Mouse (Mus musculus): Measurements from ENCODE around the gene Mapk1ip1l. TPM values are rescaled to one million over a fixed set of nuclear protein-coding genes. Genes with fewer than 3 reads are reported as not detected.

Gene Mapk1ip1l
- total RNA-seq, 2 experiments from 2014 or later, result 79.1 to 79.2 TPM

DNA sequence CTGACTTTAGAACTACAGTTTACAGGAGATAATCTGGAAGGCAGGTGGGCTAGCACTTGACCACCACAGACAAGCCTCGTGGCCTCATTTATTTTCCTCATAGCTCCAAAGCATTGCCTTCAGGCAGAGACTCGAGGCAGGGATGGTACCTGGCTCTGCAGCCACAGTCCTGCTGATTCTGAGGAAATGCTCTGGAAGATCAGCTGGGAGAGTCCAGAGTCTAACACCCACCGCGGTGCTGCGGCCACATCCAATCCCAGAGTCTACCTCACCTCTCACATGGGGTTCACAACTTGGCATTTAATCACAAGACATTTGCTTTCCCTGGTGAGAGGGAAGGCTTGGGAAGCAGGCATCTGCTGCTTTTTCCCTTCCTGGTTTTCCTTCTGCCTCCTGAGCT lies 56.9 kb downstream of the Mapk1ip1l start:
- DNase-seq (ENCODE audit: low spot score in 2 of 2), result no peak

DNA sequence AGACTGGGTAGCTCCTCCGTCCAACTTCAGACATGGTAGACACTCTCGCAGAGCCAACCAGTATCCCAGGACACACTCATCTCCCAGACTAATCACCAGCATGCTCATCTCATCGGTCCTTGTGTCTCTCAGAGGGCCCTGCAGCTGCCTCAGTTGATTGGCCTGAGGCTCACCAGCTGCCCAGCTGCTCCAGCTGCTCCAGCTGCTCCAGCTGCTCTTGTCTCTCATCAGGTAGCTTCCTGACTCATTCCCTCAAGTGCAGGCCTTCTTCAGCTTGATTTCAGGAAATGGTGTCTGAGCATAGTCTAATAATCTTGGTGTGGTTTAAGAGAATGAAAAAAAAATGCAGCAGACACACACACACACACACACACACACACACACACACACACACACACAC lies 58.6 kb downstream of the Mapk1ip1l start:
- DNase-seq (ENCODE audit: low spot score in 2 of 2), result no peak

- DNase-seq (ENCODE audit: low spot score in 2 of 2), result no peak
Observed at GRCm38 (mm10) chr14:47359610-47360009, 61.5 kb downstream of the Mapk1ip1l start.

- DNase-seq (ENCODE audit: low spot score in 2 of 2), result no peak
Observed at GRCm38 (mm10) chr14:47361418-47361817, 63.4 kb downstream of the Mapk1ip1l start.

- DNase-seq (ENCODE audit: low spot score in 2 of 2), result no peak
Observed at GRCm38 (mm10) chr14:47361899-47362298, 63.8 kb downstream of the Mapk1ip1l start.

GRCm38 (mm10) chr14:47364742-47365449 lies 66.8 kb downstream of the Mapk1ip1l start:
- no peak for DNase-seq (ENCODE audit: low spot score in 2 of 2)

DNA sequence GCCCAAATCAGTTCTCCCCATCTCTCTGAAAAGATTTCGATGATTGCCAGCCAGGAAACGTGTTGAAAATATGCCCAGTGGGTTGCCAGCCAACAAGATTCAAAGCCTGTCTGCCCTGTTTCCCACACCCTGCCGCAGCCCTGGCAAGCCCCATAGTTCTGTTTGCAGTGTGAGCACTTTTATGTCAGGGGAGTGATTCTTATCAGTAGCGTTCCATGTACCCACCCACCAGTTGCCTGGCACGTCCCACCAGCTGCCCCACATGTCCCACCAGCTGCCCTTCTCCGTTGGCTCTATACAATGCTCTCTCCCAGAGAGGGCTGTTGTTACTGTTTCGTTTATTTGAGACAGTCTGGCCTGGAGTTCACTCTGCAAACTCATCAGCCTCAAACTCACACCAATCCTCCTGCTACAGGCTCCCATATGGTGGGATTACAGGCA lies 68.8 kb downstream of the Mapk1ip1l start:
- DNase-seq (ENCODE audit: low spot score in 2 of 2), result peak in 1 of 2 experiments; percentile 23

GRCm38 (mm10) chr14:47367461-47367860 lies 69.4 kb downstream of the Mapk1ip1l start, which contains the start of gene Lgals3:
Lgals3 (plus strand) TSS chr14:47367751.
- peak in 1 of 2 experiments; percentile 28 for DNase-seq (ENCODE audit: low spot score in 2 of 2)

- DNase-seq (ENCODE audit: low spot score in 2 of 2), result no peak
Observed at GRCm38 (mm10) chr14:47369741-47370140, 71.7 kb downstream of the Mapk1ip1l start.

GRCm38 (mm10) chr14:47370790-47371189 lies 72.7 kb downstream of the Mapk1ip1l start:
- no peak for DNase-seq (ENCODE audit: low spot score in 2 of 2)

DNA sequence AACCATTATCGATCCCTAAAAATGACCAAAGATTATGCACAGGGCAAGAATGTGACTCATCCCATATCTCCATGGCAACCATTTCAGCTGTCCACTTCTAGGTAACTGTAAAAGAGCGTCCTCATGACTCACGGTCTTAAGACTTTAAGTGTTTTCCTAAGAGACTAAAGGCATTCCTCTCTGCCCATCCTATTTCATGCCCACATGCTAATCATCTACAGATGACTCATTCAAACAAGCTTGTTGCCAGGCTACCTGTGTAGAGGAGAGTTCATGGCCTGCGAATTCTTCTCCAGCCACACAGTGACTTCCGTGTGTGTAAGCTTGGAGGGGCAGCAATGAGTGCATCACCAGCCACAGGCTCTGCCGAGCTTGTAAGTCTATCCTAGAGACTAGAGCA lies 73.6 kb downstream of the Mapk1ip1l start:
- no peak for DNase-seq (ENCODE audit: low spot score in 2 of 2)

Other genes with a start within 250 kb of the Mapk1ip1l start
- gene Gch1, start 108.9 kb upstream of the Mapk1ip1l start, total RNA-seq (2021), result 1 to 10 TPM; 2.5 to 2.7 TPM
- 1 to 10 TPM; 9.4 to 9.6 TPM for gene Wdhd1, start 21.4 kb upstream of the Mapk1ip1l start, total RNA-seq (2021)
- 10 to 100 TPM; 12.3 to 13.7 TPM for gene Socs4, start 21.3 kb upstream of the Mapk1ip1l start, total RNA-seq (2021)
- 1 to 10 TPM; 6.2 to 6.9 TPM for gene Lgals3, start 69.5 kb downstream of the Mapk1ip1l start, total RNA-seq (2021)
- gene Dlgap5, start 120.1 kb downstream of the Mapk1ip1l start, total RNA-seq (2021), result 10 to 100 TPM; 15.3 to 15.4 TPM
- 10 to 100 TPM; 19.6 to 20.5 TPM for gene Fbxo34, start 152.2 kb downstream of the Mapk1ip1l start, total RNA-seq (2021)

All from gastrocnemius, postnatal 4 days (tissue).